Mouse (Mus musculus) skeletal muscle tissue, adult 2 months (tissue): ENCODE results near the gene Foxr2.

Experiments
- DNase-seq: peaks from one replicate; pipeline ENCODE4 v3.0.0-alpha.2; 2012; ENCODE audit warnings: low read depth, low spot score

Gene Foxr2

GRCm38 (mm10) chrX:153118486-153118885 is at the start of gene Foxr2:
Gene Foxr2, plus strand, starts transcription at chrX:153118786.
- no peak for DNase-seq

- no peak for DNase-seq
These were observed 427 bp downstream of the Foxr2 start for GRCm38 (mm10) chrX:153119013-153119412.

- peak; percentile 21 for DNase-seq
These were observed 21.3 kb downstream of the Foxr2 start, which contains the start of gene Rragb for GRCm38 (mm10) chrX:153139734-153140515. Gene Rragb, plus strand, starts transcription at chrX:153139981.

GRCm38 (mm10) chrX:153142656-153143055 is 24.1 kb downstream of the Foxr2 start:
- no peak for DNase-seq

GRCm38 (mm10) chrX:153151766-153152165 is 33.2 kb downstream of the Foxr2 start:
- DNase-seq = no peak

GRCm38 (mm10) chrX:153155322-153155721 is 36.7 kb downstream of the Foxr2 start:
- DNase-seq = no peak

GRCm38 (mm10) chrX:153174786-153175185 is 56.2 kb downstream of the Foxr2 start:
- no peak for DNase-seq

- DNase-seq = no peak
These were observed 63.6 kb downstream of the Foxr2 start for GRCm38 (mm10) chrX:153182221-153182620.
